Mouse (Mus musculus): ENCODE data around the gene Tnrc6c. TPM values are rescaled to one million over a fixed set of nuclear protein-coding genes. Genes with fewer than 3 reads are reported as not detected.
A peak's percentile ranks its signal among the peaks of the same experiment; 100 is the strongest.

Gene Tnrc6c
- total RNA-seq, 4 experiments from 2014 or later = 22.3 to 41.0 (median 31.9) TPM

DNA sequence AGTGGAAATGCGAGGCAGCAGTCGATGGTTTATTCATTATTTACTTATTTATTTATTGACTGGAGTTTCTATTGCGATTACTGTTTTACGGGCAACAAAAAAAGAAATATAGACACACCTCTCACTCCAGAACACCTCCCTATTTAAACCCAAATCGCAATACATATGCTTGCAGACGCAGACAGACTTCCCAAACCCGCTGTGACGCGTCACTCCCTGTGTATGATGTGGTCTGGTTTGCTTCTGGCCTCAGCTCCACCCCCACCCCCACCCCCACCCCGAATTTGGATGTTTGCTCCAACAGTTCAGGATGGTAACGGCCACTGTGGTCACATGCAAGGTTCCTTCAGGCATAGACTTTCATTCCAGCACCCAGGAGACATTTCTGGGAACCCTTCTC is 15.3 kb upstream of the Tnrc6c start:
- DNase-seq = no peak

DNA sequence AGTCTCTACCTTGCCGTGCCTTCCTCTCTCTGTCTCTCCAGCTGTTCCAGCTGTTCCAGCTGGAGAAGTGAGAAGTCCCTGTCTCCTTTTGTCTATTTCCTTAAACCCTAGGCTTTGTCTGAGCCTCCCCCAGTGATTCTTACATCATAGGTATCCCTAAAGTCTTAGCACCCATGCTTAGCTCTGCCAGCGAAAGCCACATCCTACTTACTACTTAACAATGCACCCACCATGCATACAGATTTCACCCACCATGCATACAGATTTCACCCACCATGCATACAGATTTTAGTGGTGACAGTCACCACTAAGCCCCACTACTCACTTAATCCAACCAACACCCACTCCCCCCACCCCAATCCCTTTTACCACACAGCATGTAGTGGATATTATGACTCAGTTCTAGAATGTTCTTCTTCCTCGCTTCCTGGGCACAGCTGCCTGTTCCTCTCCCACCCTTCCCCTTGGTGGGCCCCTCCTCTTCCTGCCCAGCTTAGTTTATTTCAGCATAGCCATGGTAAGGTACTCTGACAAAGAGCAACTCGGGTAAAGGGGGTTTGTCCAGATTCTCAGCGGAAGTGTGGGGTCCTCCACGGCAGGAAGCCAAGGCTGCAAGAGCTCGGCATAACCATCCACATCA is 14.6 kb upstream of the Tnrc6c start:
- DNase-seq = no peak

- no peak for DNase-seq
These were observed 11.9 kb upstream of the Tnrc6c start for GRCm38 (mm10) chr11:117642181-117642580.

GRCm38 (mm10) chr11:117643240-117643639 is 10.8 kb upstream of the Tnrc6c start:
- no peak for DNase-seq

GRCm38 (mm10) chr11:117646786-117647185 is 7.3 kb upstream of the Tnrc6c start:
- no peak for DNase-seq

DNA sequence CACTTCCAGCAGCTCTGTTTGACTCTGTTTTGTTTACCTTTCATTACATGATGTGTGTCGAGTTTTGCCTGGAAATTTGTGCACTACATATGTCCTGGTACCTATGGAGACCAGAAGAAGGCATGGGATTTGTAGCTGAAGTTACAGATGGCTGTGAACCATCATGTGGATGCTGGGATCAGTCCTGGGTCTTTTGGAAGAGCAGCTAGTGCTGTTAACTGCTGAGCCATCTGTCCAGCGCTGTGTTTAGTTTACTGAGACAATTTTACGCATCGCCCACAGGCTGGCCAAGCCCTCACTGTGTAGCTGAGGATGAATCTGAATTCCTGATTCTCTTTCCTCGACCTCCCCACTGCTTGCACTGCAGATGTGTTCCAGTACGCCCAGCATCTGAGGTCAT is 6.1 kb upstream of the Tnrc6c start:
- DNase-seq = no peak

DNA sequence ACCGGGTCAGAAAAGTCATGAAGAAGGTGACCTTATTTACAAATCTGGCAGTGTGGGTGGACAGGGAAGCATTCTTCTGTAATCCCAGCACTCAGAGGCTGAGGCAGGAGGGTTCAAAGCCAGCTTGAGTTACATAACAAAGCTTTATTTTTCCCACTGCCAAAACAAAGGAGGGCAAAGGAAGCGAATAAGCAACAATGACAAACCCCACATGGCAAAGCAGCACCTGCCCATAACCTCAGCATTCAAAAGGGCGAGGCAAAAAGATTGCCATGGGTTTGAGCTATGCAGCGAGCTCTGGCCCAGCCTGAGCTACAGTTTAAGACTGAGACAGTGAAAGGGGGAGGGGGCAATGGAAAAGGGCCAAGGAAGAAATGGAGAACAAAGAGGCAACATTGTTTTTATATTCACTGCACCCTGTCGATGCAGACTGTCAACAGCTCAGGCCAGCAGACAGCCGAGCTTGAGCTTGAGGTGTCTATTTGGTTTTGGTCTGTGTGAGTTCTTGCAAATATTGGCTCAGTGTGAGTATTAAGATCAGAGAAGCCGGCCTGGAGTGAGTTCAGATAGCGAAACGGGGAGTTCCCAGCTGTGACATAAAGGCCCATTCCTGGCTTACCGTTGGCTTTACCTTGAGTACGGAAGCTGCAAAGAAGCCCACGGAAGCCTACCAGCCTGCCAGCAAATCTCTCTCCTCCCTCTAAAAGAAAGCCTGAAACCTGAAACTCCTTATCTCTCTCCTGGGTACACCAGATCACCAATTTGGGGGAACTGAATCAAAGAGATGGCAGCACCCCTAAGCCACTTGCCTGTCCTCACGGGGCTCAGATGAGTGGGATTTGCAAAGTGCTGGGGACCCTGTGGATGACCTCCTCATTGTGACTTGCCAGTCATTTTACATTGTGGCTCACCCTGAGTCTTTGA is 3.1 kb upstream of the Tnrc6c start:
- no peak for DNase-seq

DNA sequence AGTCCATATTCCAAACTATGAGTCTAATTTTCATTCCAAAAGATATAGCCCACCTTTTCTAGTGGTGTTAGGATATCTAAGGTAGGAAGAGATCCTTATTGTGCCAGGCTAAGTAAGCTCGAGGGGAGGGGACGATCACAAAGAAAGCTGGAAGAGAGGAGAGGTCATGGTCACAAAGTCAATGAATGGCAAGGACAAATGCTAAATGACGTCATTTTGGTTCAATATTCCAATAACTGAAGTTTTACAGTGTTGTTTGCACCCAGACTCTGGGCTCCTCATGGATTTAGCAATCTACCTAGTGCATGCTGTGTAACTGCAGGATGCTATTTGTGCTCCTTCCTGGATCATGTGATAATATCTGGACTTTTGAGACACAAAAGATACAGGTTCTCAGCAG is 1.2 kb upstream of the Tnrc6c start:
- DNase-seq = no peak

GRCm38 (mm10) chr11:117654380-117654924 is 363 bp downstream of the Tnrc6c start:
- DNase-seq = peak; percentile 100

DNA sequence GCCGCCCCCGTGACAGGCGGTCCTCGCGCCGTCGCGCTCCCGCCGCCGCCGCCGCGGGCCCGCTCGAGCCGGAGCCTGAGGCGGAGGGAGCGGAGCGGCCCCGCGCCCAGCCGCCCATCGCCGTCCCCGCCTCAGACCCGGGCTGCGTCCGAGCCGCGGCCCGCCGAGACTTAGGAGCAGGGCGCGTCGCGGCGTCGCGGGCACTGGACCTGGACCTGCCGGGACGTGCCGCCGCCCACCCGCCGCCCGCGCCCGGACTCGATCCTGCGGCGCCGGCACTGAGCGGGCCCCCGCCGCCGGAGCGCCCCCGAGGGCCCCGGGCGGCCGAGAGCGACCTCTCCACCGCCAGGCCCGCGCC is 824 bp downstream of the Tnrc6c start:
- DNase-seq = no peak

DNA sequence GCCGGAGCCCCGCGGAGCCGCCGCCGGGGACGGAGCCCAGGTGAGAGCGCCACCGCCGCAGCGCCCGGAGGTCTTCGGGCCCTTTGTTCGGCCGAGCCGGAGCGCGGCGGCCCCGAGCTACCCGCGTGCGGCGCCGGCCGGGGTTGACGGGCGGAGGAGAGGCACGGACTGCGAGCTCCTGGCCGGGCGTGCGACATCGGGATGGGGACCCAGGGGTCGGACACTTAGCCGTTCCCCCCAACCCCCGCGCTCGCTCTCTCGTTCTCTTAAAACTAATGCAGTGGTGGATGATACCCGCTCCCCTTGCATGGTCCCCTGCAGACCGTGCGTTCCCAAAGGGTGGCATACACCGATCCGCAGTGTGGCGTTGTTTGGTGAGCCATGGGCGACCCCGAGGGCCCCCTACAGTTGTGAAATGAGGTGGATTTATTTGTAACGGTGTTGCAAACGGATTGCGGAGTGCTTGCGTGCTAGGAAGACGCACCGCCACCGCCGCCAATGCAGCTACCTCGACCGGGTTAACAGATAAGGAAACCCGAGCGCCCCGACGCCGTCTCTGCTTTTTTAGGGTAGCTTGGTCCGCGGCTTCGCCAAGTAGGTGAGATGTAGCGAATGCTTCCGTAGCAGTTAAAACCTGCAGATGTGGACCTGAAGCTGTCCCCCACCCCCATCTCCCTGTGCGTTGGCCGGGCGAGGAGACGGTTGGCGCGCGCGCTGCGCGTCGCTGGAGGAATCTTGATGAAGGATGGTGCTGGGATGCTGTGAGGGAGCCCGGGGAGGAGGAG is 1.4 kb downstream of the Tnrc6c start:
- peak; percentile 20 for DNase-seq

GRCm38 (mm10) chr11:117656077-117656401 is 1.9 kb downstream of the Tnrc6c start:
- DNase-seq = no peak

GRCm38 (mm10) chr11:117658974-117659373 is 4.9 kb downstream of the Tnrc6c start:
- DNase-seq = no peak

DNA sequence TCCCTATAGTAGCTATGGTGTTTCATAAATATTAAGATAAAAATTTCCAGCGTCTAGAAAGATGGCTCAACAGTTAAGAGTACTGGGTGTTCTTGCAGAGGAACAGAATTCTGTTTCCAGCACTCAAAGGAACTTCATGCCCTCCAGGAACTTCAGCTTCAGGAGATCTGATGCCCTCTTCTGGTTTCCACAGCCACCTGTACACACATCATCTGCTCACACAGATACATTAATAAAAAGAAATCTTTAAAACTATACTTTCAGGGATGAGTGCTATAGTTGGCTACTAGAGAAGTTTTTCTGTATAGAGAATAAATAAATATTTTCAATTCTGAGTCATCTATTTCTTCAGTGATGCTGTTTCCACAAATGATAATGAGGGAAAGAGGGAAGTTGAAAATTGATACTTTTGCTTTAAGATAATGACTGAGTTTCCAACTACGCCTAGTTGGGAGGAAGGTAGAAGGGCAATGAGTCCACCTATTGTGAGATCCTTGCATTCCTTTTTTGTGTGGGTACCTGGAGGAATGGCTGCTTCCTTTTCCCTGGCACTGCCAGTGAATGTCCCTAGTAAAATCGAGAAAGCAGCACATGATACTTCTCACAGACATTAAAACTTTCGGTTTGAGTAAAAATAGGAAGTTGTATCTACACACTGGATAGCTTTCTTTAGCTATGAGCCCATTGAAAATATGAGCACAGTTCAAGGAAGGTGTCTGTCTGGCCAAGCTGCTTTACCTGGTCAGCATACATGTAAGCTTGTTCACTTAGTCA is 9.1 kb downstream of the Tnrc6c start:
- no peak for DNase-seq

GRCm38 (mm10) chr11:117663810-117664139 is 9.7 kb downstream of the Tnrc6c start:
- DNase-seq = no peak

- DNase-seq = no peak
These were observed 11.1 kb downstream of the Tnrc6c start for GRCm38 (mm10) chr11:117665189-117665588.

GRCm38 (mm10) chr11:117666563-117666962 is 12.5 kb downstream of the Tnrc6c start:
- DNase-seq = no peak

DNA sequence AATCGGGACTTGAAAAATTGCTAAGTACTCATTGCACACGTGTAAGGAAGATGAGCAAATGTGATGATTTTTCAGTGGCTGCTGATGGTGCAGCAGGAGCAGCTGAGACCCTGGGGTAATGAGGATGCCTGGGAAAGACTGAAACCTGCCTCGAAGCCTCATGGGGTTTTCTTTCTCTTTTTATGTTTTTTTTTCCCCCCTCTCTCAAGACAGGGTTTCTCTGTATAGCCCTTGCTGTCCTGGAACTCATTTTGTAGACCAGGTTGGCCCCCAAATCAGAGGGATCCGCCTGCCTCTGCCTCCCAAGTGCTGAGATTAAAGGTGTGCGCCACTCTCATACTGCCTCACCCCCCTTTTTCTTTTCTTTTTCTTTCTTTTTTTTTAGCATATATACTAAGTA is 13.1 kb downstream of the Tnrc6c start:
- no peak for DNase-seq

DNA sequence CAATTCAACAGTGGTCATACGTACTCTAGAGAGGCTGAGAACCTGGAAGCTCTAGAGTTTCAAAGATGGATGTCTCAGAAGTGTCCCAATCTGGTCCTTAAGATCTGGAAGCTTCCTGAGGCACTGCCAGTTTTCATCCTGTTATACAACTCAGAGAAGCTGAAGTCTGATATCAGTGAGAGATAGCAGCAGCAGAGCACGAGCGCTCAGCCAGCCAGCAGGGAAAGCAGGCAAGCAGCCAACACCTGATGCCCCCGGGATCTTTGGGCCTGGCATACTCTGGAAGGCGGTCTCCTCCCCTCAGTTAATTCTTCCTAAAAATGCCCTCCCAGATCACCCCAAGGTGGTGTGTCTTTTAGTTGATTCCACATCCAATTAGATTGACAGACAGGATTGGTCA is 13.7 kb downstream of the Tnrc6c start:
- DNase-seq = no peak

- no peak for DNase-seq
These were observed 17.5 kb downstream of the Tnrc6c start for GRCm38 (mm10) chr11:117671626-117672025.

DNA sequence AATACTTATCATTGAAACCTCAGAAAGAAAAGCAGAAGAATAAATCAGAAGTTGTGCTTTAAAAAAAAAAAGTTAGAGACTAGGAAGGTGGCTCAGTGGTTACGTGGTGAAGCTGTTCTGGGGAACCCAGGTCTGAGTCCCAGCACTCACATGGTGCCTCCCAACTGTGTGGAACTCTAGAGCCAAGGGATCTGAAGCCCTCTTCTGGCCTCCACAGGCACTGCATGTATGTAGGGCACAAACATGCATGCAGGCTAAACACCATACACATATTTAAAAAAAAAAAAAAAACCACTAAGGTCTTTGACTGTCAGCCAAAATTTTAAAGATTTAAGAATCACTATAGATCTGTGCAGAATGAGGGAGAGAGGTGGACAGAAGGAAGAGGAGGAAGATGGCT is 20.4 kb downstream of the Tnrc6c start:
- no peak for DNase-seq

- DNase-seq = no peak
These were observed 22.6 kb downstream of the Tnrc6c start for GRCm38 (mm10) chr11:117676649-117677048.
